Mouse (Mus musculus): ENCODE results near the gene Pds5b.
"Not testable (repeated sequence)": the region's sequence is repeated elsewhere in the genome, so short reads cannot be mapped to it uniquely, and the experiment has no call there.

- not testable (repeated sequence) for TF ChIP-seq EP300 (IDR thresholded peaks at IDR 0.05; ENCODE audit: insufficient read depth, low read depth, low read length); CTCF (IDR thresholded peaks at IDR 0.05; ENCODE audit: low read depth, low read length)
Measured at GRCm38 (mm10) chr5:150663926-150664325, 9.6 kb upstream of the Pds5b start.

Data from ES-Bruce4 (cell line).